Mouse (Mus musculus) cerebellum, postnatal 14 days (tissue): ENCODE measurements around the gene Icam4.
"Not testable (repeated sequence)": the region's sequence is repeated elsewhere in the genome, so short reads cannot be mapped to it uniquely, and the experiment has no call there.

ENCODE experiments used
- DNase-seq, 2 experiments: peaks; one replicate each; pipeline ENCODE4 v3.0.0; 2021; ENCODE audit warnings: mixed read lengths in 2 of 2

Gene Icam4

DNA sequence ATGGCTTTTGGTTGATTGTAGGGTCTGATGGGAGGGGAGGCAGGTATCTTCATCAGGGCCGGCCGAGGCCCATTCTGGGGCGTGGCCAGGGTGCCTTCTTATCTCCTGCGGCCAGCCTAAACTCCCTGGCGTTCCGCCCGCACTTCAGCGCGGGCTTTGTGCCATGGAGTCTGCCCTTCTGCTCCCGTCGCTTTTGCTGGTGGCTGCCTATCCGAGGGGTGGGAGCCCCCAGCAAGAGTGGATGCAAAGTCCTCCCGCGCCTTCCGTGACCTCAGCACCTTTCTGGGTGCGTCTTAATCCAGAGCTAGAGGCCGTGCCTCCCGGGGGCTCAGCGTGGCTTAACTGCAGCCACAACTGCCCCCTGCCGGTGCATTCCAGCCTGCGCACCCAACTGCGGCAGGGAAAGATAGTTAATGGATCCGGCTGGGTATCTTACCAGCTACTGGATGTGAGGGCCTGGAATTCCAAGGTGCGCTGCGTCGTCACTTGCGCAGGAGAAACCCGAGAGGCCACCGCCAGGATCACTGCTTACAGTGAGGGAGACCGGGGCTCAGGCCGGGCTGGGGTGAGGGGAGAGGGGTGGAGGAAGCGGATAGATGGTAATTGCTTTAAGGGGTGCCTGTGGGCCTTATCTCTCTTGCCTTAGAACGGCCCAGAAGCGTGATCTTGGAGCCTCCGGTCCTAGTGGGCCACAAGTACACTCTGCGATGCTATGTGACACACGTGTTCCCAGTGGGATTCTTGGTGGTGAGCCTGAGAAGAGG lies at the start of gene Icam4:
Gene Icam4, plus strand, starts transcription at position 83 of the 764 bp plus-strand sequence.
- DNase-seq = peak; percentile 68 to 78

DNA sequence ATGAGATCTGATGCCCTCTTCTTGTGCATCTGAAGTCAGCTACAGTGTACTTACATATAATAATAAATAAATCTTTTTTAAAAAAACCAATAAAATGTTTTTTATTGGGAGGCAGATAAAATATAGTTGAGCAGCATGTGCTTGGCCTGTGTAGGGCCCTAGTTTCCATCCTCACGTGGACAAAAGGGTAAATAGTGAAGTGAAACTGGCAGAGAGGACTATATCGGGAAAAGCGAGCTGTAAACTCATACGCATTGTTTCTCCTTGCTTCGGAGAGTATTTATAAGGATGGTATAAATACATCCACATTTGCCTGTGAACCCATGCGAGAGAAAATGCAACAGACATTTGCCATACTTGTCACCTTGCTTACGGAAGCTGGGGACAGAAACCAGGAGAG lies 49.4 kb upstream of the Icam4 start:
- DNase-seq = no peak

DNA sequence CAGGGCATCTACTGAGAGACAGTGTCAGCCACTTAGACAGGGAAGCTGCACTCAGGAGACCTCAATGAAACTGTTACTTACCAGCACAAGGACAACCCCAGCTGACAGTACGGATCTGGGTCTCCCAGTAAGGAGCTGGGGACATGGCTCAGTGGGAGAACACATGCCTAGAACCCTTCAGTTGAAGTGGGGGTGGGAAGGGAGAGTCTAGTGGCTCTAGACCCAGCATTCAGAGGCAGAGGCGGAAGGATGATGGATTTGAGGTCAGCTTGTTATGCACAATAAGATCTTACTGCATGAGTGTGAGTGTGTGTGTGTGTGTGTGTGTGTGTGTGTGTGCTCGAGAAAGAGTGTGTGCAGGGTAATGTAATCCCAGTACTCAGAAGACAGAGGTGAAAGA lies 47.0 kb upstream of the Icam4 start:
- DNase-seq = no peak

DNA sequence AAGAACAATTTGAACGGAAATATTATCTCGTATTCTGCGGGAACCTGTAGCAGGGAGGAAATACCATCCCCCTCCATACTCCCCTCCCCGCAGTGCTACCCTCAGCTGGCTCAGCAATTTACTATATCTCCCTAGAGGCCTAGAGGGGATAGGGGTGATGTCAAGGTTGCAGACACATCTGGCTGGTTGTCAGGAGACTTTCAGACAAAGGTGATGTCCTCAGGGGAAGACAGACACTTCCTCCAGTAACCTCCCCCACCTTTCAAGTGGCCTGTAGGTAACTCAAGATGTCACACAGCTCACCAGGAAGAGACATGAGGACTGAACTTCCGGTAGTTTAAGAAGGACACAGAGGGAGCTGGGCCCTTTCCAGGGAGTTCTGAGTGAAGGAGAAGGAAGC lies 46.0 kb upstream of the Icam4 start:
- DNase-seq = no peak

DNA sequence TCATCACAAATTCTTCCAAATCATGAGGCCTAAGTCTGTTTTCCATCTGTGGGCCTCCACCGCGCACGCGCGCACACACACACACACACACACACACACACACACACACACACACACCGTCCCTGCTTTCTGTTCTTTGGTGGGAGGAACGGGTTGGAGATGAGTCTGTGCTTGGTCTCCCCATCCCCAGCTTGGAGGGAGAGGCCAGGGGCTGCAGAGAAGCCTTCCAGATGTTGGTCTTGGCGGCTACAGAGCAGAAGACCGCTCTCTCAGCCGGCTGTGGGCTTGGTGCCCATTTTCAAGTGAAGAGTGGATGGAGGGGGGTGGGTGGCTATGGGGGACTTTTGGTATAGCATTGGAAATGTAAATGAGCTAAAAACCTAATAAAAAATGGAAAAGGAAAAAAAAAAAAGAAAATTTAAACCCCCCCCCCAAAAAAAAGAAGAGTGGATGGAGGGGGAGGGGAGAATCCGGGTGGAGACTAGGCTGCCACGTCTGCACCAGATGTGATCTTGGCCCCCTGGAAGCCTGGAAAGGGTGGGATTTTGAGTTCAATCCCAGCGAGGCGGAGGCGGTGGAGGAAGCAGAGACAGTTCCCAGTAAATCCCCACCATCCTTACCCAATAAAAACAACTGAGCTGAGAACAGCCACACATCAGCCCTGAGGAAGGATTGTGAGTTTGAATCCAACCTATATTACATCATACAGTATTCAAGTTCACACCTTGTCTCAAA lies 42.1 kb upstream of the Icam4 start:
- DNase-seq = no peak

DNA sequence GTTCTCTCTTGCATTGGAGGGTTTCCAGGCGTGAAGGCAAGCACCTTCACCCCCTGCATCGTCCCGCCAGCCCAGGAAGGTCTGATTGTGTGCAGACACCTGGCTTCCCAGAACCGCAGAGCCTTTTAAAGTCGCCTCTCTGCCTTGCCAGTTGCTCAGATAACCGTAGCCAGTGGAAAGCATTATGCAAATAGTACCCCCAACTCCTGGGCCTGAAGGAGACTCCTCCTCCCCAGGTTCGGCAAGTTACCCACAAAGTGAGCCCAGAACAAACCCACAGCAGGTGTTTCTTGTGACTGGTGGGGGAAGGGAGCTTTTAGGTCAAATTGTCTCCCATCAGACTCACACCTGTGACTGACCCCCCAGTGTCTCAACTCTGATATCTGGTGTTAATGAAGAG lies 41.2 kb upstream of the Icam4 start:
- DNase-seq = no peak

DNA sequence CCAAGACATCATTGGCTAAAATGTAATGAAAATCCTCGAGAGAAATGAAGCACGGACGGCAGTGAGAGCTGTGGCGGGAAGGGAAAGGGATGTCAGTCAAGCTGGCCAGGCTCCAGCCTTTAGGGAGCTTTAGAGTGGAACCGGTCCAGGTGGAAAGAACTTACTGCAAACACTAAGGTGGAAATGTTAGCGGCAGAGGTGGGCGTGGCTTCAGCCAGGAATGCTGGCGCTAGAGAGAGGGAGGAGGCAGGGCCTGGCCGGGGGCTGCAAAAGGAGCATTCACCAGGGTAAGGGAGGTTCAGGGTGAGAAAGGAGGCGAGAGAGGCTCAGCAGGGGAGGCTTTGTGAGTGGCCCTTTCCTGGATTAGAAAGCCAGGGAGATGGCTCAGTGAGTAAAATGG lies 38.3 kb upstream of the Icam4 start:
- peak; percentile 31 to 37 for DNase-seq

DNA sequence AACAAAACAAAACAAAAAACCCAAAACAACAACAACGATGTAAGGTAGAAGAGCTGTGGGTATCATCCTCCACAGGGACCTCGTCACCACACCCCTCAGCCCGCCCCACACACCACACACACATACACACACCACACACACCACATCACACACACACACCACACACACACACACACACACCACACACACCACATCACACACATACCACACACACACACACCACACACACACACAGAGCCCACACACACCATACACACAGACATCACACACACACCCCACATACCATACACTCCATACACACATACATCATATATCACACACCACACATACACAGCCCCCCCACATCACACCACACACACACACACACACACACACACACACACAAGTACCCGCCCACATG lies 37.6 kb upstream of the Icam4 start:
- DNase-seq = no peak

DNA sequence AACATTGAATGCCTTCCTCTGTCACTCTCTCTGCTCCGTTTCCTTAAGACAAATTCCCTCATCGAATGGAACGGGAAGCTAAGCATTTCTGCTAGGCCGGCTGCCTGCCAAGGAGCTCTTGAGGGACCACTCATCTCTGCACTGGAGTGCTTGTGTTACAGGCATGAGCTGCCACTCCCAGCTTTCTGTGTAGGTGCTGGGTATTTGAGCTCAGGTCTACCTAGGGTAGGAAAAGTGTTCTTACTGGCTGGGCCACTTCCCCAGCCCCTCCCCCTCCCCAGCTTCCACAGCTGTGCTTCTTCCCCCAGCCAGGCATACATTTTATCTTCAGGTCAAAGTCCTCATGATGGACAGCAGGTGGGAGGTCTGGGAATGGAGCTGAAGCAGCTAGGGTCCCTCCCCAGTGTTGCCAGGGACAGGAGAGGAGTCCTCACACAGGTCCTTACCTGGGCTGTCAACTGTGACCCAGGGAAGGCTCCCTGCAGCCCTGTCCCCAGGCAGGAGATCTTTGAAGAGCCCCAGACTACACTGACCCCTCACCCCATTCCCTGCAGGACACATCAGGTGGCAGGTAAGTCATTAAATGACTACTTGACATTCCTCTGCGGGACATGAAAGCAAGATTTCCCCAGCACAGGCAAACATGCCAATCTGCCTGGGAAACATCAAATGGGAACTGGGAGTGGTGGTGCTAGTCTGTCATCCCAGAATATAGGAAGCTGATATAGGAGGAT lies 35.8 kb upstream of the Icam4 start:
- DNase-seq = no peak

DNA sequence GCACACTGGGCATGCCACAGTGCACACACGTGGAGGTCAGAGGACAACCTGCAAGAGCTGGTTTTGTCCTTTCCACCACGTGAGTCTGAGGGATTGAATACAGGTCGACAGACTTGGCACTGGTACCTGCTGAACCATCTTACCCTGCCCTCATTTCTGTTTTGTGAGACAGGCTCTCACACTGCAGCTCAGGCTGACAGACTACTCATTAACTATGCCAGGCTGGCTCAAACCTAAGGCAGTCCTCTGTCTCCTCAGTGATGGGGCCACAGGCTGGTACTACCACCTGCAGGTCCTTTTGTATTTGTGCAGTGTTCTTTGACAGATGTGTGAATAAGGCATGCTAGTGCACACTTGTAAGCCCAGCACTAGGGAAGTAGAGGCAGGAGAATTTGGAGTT lies 34.1 kb upstream of the Icam4 start:
- no peak for DNase-seq

DNA sequence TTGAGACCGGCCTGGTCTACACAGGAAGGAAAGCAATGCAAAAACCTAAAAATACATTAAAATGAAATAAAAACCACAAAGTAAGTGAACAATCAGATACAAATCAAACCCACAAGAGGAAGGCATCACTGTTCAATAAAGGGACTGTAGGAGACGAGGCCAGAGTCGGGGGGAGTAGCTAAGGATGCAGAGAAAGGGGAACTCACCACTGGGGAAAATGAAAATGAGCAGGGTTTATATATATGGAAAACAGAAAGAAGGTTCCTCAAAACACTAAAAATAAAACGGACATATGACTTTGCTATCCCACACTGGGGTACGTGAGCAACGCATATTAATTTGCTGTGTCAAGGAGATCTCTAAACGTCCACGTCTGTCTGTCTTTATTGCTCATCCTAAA lies 32.1 kb upstream of the Icam4 start:
- no peak for DNase-seq

DNA sequence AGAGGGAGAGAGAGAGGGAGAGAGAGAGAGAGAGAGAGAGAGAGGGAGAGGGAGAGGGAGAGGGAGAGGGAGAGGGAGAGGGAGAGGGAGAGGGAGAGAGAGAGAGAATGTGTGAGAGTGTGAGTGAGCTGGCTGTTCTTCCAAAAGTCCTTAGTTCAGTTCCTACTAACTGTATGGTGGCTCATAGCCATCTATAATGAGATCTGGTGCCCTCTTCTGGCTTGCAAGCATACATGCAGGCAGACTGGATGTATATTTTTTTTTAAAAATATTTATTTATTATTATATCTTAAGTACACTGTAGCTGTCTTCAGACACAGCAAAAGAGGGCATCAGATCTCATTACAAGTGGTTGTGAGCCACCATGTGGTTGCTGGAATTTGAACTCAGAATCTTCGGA lies 30.8 kb upstream of the Icam4 start:
- not testable (repeated sequence) for DNase-seq

DNA sequence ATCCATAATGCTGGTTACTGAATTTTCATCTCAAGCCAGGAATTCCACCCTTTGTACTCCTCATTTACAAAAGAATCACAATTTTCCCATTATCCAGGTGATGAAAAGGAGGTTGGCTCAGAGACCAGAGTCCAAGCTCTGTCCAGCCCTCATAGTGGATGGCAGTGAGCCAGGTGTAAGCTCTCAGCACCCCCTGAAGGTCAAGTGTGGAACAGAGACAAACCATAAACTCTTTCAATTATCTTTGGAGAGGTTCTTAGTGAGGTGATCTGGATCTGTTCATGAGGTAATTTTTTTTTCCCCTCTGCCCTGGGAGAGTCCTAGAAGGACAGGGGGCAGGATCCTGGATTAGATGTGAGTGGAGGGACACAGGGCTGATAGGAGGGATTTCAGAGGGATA lies 28.4 kb upstream of the Icam4 start:
- peak in 1 of 2 experiments; percentile 45 for DNase-seq

DNA sequence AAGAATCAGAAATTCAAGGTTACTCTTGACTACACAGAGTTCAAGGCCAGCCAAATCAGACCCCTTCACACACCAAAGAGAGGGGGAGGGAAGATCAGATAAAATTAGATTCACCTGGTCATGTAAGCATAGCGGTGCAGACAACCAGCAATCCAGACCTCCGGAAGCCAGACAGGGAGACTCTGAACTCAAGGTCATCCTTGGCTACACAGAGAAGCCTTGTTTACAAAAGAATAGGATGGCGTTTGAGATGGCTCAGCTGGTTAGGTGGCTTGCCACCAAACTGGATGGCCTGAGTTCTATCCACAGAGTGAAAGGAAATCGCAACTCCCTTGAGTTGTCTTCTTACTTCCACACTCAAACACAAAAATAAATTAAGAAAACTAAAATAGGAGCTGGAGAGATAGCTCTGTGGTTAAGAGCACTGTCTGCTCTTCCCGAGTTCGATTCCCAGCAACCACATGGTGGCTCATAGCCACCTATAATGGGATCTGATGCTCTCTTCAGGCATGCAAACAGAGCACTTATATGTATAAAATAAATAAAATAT lies 27.4 kb upstream of the Icam4 start:
- no peak for DNase-seq

DNA sequence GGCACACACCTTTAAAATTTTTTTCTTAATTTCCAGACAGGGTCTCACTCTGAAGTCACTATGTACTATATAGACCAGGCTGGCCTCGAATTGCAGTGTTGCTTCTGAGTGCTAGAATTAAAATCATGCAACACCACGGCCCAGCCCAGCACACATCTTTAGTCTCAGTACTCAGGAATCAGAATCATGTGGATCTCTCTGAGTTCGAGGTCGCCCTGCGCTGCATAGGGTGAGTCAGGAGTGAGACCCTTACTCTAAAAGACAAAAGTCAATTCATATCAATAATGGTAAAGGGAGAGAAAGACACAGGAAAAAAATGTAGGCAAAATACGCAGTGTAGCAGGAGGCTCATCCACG lies 26.9 kb upstream of the Icam4 start:
- no peak for DNase-seq

DNA sequence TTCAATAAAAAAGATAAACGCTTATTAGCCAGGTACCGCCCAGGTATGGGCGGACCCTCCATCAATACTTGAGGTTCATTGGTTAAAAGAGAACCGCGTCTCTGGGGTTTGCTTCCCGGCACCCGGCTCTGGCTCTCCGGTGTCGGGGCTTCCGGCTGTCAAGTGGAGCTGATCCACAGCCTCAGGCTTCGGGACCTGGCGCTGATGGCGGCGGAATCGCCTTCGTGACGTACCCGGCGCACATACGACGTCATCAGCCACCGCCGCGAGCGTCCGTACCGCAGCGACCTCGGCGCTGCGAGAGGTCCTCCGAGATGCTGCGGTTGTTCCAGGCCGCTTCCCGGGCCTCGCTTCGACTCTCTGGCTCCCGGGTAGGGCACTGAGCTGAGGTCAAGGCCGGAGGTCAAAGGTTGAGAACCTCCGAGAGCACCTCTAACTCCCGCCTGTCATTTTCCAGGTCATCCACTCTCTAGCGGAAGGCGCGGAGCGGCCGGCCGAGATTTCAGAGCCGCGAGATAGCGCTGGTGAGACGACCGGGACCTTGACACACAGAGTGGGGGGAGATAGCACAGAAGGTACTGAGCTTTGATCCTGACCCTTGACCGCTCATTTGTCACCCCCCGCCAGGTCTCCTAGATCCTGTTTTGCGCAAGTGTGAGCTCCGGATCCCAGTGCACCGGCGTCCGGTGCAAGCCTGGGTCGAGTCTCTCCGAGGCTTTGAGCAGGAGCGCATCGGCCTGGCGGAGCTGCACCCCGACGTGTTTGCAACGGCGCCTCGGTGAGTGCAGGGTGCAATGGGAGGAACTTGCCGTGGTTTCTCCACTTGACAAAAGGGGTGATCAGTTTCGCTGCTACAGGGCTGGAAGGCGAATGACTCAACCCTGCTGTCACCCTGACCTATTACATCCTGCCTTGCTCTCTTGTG lies 26.3 kb upstream of the Icam4 start, which contains the start of gene Mrpl4:
Gene Mrpl4, plus strand, starts transcription at position 112 of the 925 bp plus-strand sequence.
- DNase-seq = peak; percentile 95 to 97

DNA sequence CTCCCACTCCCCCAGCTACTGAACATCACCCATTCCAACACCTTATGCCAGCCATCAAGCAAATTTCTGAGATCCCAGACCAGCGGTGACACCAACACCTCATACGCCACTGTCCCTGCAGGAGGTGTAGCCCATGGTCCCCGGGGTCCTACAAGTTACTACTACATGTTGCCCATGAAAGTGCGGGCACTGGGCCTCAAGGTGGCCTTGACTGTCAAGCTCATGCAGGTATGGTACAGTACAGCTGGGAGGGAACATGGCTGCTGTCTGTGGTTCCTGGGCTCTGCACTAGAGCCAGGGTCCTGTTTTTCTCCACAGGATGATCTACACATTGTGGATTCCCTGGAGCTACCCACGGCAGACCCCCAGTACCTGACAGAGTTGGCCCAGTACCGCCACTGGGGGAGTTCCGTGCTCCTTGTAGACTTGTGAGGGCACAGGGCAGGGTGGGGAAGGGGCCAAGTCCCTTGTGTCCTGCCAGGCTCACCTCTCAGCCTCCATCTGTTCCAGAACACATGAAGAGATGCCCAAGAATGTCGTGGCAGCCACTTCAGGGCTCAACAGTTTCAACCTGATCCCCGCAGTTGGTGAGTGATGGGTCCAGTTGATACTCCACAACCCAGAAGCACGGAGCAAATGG lies 21.7 kb upstream of the Icam4 start:
- no peak for DNase-seq

DNA sequence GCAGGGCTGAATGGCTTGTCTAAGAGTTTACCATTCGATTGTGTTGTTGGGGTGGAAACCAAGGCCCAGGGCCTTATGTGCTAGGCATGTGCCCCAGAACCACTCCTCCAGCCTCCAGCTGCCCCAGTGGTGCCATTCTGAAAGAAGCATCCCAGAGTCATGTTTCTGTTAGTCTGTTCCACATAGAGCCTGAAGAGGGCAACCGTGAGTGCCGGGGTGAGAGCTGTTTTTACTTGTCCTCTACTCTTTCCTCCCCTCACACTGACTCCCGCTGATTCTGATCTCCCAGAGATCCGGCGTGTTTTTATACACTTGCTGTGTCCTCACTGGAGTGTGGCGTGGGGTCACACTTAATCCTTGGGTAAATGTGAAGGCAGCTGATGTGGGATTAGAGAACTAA lies 21.2 kb upstream of the Icam4 start:
- no peak for DNase-seq

DNA sequence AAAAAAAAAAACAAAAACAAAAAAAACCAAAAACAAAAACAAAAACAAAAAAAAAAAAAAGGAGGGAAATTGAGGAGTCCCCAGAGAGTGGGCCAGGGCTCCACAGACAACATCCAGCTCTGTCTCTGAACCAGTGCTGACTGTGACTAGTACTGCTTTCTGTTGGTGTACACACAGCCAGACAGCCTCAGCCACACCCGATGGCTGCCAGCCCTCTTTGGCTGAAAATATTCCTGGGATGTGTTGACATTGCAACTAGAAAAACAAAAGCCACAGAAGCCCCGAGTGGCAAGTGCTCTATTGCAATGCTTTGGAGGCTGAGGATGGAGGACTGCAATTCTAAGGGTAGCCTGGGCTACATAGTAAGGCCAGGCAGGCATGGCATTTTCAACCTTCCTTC lies 18.8 kb upstream of the Icam4 start:
- no peak for DNase-seq

DNA sequence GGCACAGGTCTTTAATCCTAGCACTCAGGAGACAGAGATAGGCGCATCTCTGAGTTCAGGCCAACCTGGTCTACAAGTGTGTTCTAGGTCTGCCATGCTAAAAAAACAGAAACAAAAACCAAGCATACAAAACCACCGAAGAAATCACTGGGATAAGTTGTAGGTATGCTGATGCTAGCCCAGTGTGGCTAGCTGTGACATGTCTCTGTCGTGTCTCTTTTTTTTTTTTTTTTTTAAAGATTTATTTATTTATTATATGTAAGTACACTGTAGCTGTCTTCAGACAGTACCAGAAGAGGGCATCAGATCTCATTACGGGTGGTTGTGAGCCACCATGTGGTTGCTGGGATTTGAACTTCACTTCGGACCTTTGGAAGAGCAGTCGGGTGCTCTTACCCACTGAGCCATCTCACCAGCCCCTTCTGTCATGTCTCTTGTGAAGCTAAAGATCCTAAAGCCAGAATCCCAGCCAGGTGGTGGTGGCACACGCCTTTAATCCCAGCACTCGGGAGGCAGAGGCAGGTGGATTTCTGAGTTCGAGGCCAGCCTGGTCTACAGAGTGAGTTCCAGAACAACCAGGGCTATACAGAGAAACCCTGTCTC lies 18.1 kb upstream of the Icam4 start:
- DNase-seq = not testable (repeated sequence)

DNA sequence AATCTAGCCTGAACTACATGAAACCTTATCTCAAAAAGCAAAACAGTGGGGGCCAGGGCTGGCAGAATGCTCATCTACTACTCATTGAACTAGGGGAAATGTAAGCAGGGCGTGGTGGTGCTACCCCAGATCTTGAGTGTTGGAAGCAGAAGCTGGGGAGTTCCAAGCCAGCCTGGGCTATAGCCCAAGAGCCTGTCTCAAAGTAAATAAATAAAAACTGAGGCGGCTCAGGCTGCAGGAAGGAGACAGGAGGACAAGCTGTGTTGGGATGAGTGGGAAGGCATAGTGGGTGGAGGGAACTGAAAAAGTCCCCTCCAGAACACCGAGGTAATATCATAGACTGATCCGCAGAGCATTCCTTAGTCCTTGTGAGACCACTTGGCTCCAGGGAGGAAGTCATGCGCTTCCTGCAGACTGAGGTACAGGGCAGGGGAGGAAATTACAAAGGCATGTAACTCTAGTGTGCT lies 17.3 kb upstream of the Icam4 start:
- DNase-seq = no peak
